Mouse (Mus musculus) cerebellum, adult 2 months (tissue): ENCODE data around the gene Rtn4r.

ENCODE experiments used
- CTCF ChIP-seq: fragments of 200-500 bp; IDR thresholded peaks from 2 replicates; pipeline ENCODE4 v1.5.1; 2011; ENCODE audit warnings: low read depth, mild to moderate bottlenecking, control low read depth, low read length, moderate library complexity, borderline replicate concordance; ENCODE audit not compliant: insufficient read depth
- POLR2A ChIP-seq: fragments of 200-500 bp; IDR thresholded peaks from 2 replicates; pipeline ENCODE4 v1.6.1; 2011; ENCODE audit warnings: low read length, control low read depth, borderline replicate concordance; ENCODE audit not compliant: insufficient read depth

- TF ChIP-seq CTCF, result no peak
- no peak for TF ChIP-seq POLR2A
Observed at GRCm38 (mm10) chr16:18200062-18200461, 72.6 kb downstream of the Rtn4r start.
